Mouse (Mus musculus): ENCODE measurements around the gene Zdhhc14. TPM values are rescaled to one million over a fixed set of nuclear protein-coding genes. Genes with fewer than 3 reads are reported as not detected.

The Zdhhc14 gene
- total RNA-seq, 2 experiments from 2014 or later = 6.4 to 8.3 TPM

- DNase-seq = no peak
These were observed 12.6 kb downstream of the Zdhhc14 start for GRCm38 (mm10) chr17:5504969-5505368.

- DNase-seq = no peak
These were observed 14.2 kb downstream of the Zdhhc14 start for GRCm38 (mm10) chr17:5506553-5506952.

- no peak for DNase-seq
These were observed 14.6 kb downstream of the Zdhhc14 start for GRCm38 (mm10) chr17:5506988-5507387.

- no peak for DNase-seq
These were observed 15.7 kb downstream of the Zdhhc14 start for GRCm38 (mm10) chr17:5508030-5508429.

DNA sequence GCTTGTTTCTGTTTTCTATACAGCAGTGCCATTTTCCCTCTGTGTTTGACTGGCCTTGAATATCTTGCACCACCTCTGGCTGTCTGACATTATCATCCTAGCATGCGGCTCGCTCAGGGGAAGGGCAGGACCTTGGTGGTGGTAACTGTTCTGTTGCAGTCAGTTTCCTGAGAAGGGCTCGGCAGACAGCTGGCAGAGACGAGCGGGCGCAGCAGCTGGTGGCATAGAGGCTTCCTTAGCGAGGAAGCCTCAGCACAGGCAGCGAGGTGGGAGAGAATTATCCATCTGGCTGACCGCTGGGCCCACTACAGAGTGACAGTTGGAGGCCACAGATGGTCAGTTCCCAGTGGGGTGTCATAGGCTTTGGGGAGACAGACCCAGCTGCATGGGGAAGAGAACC, 18.2 kb downstream of the Zdhhc14 start:
- peak; percentile 49 for DNase-seq

DNA sequence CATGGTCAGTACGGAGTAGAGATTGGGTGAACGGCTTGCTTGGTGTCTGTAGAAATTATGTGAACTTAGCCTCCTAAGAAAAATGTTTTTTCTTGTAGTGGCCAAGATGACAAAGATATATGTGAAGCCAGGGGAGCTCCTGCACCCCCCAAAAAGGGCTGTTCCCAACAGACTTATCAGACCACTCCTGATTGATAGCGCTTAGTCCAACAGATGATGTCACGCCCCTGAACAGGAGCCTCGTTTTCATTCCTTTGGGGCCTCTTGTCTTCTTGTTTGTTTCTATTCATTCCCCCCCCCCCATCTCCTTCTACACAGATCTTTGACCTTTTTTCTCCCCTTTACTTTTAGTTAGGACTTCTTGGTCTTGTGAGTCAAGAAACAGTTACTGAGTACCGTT, 19.4 kb downstream of the Zdhhc14 start:
- no peak for DNase-seq

DNA sequence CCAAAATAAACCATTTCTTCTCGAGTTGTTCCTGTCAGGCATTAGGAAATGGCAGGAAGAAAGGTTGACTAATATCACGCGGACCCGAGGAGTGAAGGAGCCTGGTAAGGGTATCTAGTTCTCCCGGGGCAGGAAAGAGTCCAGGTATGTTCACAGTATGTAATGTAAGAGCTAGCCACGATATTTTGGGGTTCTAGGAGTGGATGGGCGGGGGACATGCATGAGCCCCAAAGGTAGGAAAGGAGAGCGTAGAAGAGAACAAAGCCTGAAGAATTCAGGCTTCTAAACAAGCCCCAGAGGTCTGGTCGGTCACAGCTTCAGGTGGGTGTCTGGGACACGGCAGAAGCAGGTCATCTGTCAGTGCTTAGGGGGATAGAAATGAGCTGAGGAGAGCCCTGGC, 27.1 kb downstream of the Zdhhc14 start:
- DNase-seq = no peak

DNA sequence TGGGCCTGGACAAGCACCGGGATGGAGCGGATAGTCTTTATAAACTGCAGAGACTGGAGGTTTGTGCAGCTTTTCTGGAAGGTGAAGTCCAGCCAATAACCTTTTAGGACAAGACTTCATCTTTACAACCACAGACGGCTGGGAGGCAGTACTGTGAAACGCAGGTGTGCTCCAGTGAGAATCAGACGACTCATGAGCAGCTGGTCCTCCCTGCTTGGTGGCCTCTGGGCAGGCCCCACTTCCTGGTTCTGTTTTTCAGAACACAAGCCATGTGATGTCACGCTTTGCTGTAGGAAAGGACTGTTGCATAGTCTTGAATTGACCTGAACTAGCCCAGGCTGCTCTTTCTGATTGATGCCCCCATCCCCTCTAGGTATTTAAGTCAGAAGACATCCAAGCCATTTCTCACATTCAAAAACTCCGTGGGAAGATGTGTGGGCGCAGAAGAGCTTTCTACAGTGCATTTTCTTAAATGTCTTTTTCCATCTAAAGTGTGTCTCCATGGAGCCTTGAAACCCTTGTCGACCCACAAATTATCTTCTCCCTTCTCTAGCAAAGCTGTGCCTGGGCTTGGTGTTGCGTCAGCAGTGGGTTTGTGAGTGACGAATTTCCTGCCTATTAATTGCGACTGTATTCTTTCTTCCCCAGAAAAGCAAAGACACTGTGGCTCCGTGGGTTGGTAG, 27.7 kb downstream of the Zdhhc14 start:
- no peak for DNase-seq

DNA sequence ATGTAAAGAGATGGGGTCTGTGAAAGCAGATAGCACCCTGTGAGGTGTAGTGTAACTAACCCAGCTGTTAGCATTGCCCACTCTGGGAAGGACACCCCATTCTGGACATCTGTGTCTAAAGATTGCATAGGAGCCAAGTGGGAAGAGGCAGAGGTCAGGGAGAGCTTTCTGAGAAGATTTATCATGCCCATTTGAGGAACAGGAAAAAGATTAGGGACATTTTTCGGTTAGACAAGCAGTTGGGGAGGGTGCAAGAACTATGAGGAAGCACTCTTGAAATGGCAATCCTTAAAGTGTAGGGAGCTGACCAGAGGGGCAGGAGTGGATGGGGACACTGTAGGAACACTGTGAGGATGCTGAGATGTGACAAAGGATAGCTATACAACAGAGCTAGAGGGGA, 29.2 kb downstream of the Zdhhc14 start:
- DNase-seq = no peak

GRCm38 (mm10) chr17:5529552-5529951, 37.2 kb downstream of the Zdhhc14 start:
- DNase-seq = no peak

DNA sequence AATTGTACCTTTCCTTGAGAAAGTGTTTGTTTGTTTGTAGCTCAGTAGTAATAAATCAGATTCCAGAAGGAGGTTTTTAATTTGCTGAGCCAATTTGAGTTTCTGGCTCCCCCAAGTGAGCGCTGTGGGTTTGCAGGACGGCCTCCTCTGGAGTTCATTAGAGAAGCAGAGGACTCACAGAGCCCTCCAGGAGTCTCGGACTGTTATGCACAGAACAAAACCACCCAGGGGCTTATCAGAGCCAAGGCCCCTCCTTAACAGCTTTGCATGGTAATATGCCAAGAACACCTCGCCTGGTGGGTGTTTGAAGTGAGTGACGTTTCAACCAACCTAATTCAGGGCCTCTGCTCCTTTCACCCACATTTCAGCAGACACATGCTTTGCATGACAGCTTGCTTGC, 40.5 kb downstream of the Zdhhc14 start:
- DNase-seq = no peak

DNA sequence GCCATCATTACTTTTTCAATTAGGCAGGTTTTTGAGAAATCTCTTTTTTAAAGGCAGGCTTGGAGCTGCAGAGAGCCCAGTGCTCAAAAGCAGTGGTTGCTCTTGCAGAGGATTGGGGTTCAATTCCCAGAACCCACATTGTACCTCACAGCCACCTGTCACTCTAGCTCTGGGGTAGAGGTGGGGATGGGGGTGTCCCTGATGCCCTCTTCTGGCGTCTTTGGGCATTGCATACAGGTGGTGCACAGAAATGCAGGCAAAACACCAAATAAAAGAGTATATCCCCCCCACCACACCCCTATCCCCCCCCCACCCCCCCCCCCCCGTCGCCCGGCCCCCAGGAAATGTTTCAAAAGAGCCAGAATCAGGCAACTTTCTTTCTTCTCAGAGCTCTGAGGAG, 43.0 kb downstream of the Zdhhc14 start:
- no peak for DNase-seq

DNA sequence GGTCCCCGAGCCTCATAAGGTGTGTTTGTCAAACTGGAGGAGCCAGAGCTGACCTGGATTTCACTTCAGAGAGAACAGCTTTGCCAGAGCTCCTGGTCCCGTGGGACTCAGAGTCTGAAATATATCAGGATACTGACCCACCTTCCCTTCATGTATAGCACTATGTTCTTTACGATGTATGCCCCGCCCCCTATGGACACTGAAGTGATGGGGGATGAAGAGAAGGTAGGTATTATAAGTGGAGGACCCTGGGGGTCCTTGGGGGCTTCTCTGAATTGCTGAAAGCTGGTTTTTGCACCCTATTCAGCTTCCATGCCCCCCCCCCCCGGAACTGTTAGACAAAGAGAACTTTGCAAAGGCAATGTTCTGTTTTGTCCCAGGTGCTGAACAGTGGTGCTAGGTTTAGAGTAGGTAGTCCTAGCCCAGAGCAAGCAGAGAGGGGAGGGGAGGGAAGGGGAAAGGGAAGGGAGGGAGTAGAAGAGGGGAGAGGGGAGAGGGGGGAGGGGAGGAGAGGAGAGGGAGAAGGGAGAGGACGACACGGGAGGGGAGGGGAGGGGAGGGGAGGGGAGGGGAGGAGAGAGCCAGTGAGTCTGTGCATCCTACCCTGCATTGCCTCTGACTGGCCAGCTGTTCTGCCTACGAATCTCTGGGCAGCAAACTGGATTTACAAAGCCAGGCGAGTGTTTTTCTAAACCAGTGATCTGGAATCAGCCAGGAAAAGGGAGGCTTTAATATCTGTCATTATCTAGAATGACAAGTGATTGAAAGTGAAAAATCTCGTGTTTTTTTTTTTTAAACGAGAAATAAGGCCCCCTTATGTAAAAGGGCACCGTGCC, 44.1 kb downstream of the Zdhhc14 start:
- DNase-seq = no peak

GRCm38 (mm10) chr17:5537095-5537575, 44.8 kb downstream of the Zdhhc14 start:
- peak; percentile 16 for DNase-seq

- DNase-seq = no peak
These were observed 49.8 kb downstream of the Zdhhc14 start for GRCm38 (mm10) chr17:5542177-5542576.

DNA sequence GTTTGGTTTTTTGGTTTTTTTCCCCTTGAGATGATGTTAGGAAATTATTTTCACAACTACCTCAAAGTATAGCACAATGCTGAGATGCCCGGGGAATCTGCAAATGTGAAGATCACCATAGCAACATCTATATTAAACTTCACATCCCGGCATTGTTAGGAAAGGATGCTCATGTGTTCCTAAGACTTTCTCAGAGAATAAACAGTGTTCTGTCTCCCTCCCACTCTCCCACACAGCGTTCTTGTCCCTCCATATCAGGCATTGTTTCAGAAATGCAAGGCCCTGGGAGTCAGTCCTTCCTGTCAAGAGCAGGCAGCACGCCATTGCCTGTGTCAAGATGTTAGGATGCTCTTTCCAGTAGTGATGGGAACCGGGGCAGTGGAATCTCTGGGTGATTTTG, 51.7 kb downstream of the Zdhhc14 start:
- DNase-seq = no peak

GRCm38 (mm10) chr17:5545065-5545464, 52.7 kb downstream of the Zdhhc14 start:
- no peak for DNase-seq

DNA sequence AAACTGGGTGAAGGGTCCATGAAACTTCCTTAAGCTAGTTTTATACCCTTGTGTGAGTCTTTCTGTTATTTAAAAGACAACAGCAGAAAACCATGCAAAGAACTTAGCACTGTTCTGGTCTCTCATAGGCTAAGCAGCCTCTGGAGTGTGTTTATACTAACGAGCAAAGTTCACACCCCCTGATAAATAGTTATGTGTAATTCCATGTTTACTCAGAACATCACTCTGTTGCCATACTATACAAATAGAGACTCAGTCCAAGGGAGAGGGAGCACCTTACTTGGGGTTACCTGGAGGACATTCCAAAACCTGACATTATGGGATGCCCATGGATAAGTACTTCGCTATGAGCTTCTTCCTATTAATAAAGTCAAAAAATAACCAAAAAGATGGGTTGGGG, 56.2 kb downstream of the Zdhhc14 start:
- no peak for DNase-seq

- no peak for DNase-seq
These were observed 57.1 kb downstream of the Zdhhc14 start for GRCm38 (mm10) chr17:5549460-5549859.

DNA sequence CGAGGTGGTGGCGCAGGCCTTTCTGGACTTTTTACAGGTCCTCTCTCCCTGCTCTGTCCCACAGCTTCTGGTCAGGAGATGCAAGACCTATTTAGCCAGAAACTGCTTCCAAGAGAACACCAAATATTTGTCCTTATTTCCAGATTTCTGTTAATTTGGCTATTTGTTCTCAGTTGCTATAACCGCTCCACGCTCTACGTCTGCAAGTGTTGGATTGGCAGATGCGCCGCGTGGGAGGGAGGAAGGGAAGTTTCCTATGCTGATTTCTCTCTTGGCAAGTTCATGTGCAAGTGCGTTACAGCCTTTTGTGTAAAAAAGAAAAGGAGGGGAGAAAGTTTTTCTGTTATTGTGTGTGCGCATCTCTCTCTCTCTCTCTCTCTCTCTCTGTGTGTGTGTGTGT, 58.1 kb downstream of the Zdhhc14 start:
- DNase-seq = no peak

GRCm38 (mm10) chr17:5551136-5551535, 58.8 kb downstream of the Zdhhc14 start:
- DNase-seq = no peak

GRCm38 (mm10) chr17:5552036-5552760, 59.8 kb downstream of the Zdhhc14 start:
- no peak for DNase-seq

GRCm38 (mm10) chr17:5553556-5553955, 61.2 kb downstream of the Zdhhc14 start:
- DNase-seq = no peak

Measured in adrenal gland, postnatal 10 days (tissue).